Mouse (Mus musculus) brown adipose tissue, adult 24 weeks (tissue): ENCODE results near the gene Rtbdn. TPM values are rescaled to one million over a fixed set of nuclear protein-coding genes. Genes with fewer than 3 reads are reported as not detected.
A peak's percentile ranks its signal among the peaks of the same experiment; 100 is the strongest.

Experiments
- H3K27ac ChIP-seq: fragments of 200-500 bp; replicated peaks from 2 replicates; pipeline ENCODE4 v1.5.1; 2012; ENCODE audit warnings: low read depth, mild to moderate bottlenecking, low read length
- H3K4me1 ChIP-seq: fragments of 200-500 bp; 2 replicates; pipeline ENCODE4 v1.6.1; 2012; ENCODE audit warnings: low read length, mixed read lengths; ENCODE audit not compliant: control insufficient read depth, insufficient read depth, insufficient read length
- H3K4me3 ChIP-seq: fragments of 200-500 bp; 2 replicates; pipeline ENCODE4 v1.5.1; 2012; ENCODE audit warnings: low read depth, mild to moderate bottlenecking, low read length, moderate library complexity; ENCODE audit not compliant: insufficient read depth
- polyA plus RNA-seq: library from polyadenylated mRNA; stranded (reverse); fragments of >200 nt; gene quantifications from 2 replicates; pipeline ENCODE4 v1.2.4, GENCODE M21; 2012; ENCODE audit not compliant: missing spikeins, insufficient read depth, insufficient read length

Gene Rtbdn
- polyA plus RNA-seq, 1 experiment, result not detected

GRCm38 (mm10) chr8:84987388-84987787 lies 40.6 kb downstream of the Rtbdn start:
- no peak overlapping the region for H3K27ac ChIP-seq
- no peak overlapping the region for H3K4me3 ChIP-seq
- peaks cover 8% of the 10 kb centered on the region for H3K4me1 ChIP-seq

- peaks cover 8% of the 10 kb centered on the region for H3K4me1 ChIP-seq
- no peak overlapping the region for H3K27ac ChIP-seq
- no peak overlapping the region for H3K4me3 ChIP-seq
Observed at GRCm38 (mm10) chr8:84987903-84988302, 41.1 kb downstream of the Rtbdn start.

- Histone ChIP-seq H3K27ac (no peak overlapping the region), H3K4me1 (peaks cover 6% of the 10 kb centered on the region), H3K4me3 (no peak overlapping the region)
Observed at GRCm38 (mm10) chr8:84989311-84989731, 42.5 kb downstream of the Rtbdn start.

DNA sequence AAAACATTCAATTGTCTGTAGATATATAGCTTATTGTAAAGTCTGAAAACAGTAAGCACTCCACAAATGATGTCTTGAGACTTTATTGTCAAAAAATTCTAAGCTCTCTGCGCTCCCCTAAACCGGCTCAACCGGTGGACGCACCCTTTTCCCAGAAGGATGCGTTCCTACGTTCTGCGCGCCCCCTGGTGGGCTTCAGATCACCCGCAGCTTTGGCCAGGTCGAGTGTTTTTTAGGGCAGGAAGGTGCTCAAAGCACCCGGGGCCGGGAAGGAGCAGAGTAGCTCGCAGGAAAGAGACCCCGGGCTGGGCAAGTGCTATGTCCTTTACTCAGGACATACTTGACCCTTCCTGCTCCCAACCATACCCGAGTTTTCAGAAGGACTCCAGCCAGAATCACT lies 43.0 kb downstream of the Rtbdn start:
- Histone ChIP-seq H3K4me3 (peak overlapping the region; percentile 56), H3K27ac (peak overlapping the region; percentile 74), H3K4me1 (peaks cover 6% of the 10 kb centered on the region)

GRCm38 (mm10) chr8:84990349-84990748 lies 43.6 kb downstream of the Rtbdn start, which contains the start of gene Hook2:
TSS of gene Hook2 (plus strand) at chr8:84990603.
- Histone ChIP-seq H3K27ac (peak within 1 kb of the TSS; percentile 74), H3K4me3 (peak within 1 kb of the TSS; percentile 67), H3K4me1 (peaks cover 3% of the 10 kb centered on the region; the same call in 1 of the 2 replicates)

DNA sequence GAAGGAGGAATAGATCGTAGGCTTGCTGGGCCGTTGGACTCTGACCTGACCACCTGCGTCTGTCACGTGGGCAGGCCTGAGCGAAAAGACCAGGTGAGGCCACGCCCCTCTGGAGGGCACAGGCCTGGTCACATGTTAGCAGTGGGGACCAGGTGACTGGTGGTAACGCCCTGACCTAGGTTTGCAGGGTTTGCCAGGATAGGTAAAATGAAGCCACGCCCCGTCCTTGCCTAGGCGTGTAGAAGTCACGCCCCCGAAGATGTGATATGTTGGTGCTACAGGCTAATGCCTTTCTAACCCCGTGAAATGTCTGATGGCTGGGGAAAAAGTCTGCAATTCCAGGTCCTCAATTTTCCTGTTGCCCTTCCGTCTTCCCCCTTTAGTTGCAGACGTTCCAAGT lies 44.0 kb downstream of the Rtbdn start:
- H3K27ac ChIP-seq, result no peak overlapping the region
- H3K4me3 ChIP-seq, result peak overlapping the region; percentile 67
- H3K4me1 ChIP-seq, result peaks cover 3% of the 10 kb centered on the region; the same call in 1 of the 2 replicates

- no peak overlapping the region for H3K4me3 ChIP-seq
- H3K4me1 ChIP-seq, result peaks cover 3% of the 10 kb centered on the region; the same call in 1 of the 2 replicates
- no peak overlapping the region for H3K27ac ChIP-seq
Observed at GRCm38 (mm10) chr8:84994375-84994774, 47.6 kb downstream of the Rtbdn start.

DNA sequence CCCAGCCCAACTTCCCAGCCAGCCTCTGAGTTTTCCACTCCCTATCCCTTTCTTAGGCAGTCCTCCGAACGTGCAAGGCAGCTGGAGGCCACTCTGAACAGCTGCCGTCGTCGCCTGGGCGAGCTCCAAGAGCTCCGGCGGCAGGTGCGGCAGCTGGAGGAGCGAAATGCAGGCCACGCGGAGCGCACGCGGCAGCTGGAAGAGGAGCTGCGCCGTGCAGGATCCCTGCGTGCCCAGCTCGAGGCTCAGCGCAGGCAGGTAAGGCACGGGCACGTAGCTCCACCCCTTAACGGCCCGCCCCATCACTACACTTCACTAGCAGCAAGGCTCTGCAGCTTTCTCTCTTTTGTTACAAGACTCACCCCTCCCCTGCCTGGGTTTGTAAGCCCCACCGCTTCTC lies 48.9 kb downstream of the Rtbdn start:
- H3K4me3 ChIP-seq, result no peak overlapping the region
- H3K27ac ChIP-seq, result no peak overlapping the region
- peaks cover 2% of the 10 kb centered on the region; the same call in 1 of the 2 replicates for H3K4me1 ChIP-seq

- H3K4me1 ChIP-seq, result no peaks in the 10 kb centered on the region
- H3K4me3 ChIP-seq, result no peak overlapping the region
- H3K27ac ChIP-seq, result no peak overlapping the region
Observed at GRCm38 (mm10) chr8:84996978-84997377, 50.2 kb downstream of the Rtbdn start.

- Histone ChIP-seq H3K4me1 (no peaks in the 10 kb centered on the region), H3K4me3 (0 out of 2 replicates have a peak overlapping the region, but pooled peaks have one; percentile 22), H3K27ac (no peak overlapping the region)
Observed at GRCm38 (mm10) chr8:84997649-84998295, 51.0 kb downstream of the Rtbdn start.

Other genes starting within 250 kb of the Rtbdn start
- gene Lyl1, start 245.5 kb upstream of the Rtbdn start, polyA plus RNA-seq, result 2.9 and 3.1 TPM in 2 replicates
- 1.9 TPM in 1 of 2 replicates, not detected in the other for gene G430095P16Rik, start 224.0 kb upstream of the Rtbdn start, polyA plus RNA-seq
- 74.6 and 78.4 TPM in 2 replicates for gene Nfix, start 146.6 kb upstream of the Rtbdn start, polyA plus RNA-seq
- 7.2 and 9.4 TPM in 2 replicates for gene Dand5, start 124.2 kb upstream of the Rtbdn start, polyA plus RNA-seq
- gene Gadd45gip1, start 115.5 kb upstream of the Rtbdn start, polyA plus RNA-seq, result 32.2 and 37.2 TPM in 2 replicates
- 73.3 and 79.3 TPM in 2 replicates for gene Rad23a, start 106.3 kb upstream of the Rtbdn start, polyA plus RNA-seq
- 211 and 306 TPM in 2 replicates for gene Calr, start 100.1 kb upstream of the Rtbdn start, polyA plus RNA-seq
- 11.3 and 14.4 TPM in 2 replicates for gene Farsa, start 90.0 kb upstream of the Rtbdn start, polyA plus RNA-seq
- 3.3 and 3.6 TPM in 2 replicates for gene Syce2, start 74.9 kb upstream of the Rtbdn start, polyA plus RNA-seq
- 53.8 and 76.8 TPM in 2 replicates for gene Gcdh, start 53.1 kb upstream of the Rtbdn start, polyA plus RNA-seq
- not detected in 2 replicates for gene Klf1, start 45.1 kb upstream of the Rtbdn start, polyA plus RNA-seq
- 4.6 and 12.9 TPM in 2 replicates for gene Dnase2a, start 38.4 kb upstream of the Rtbdn start, polyA plus RNA-seq
- gene Mast1, start 9.6 kb upstream of the Rtbdn start, polyA plus RNA-seq, result not detected in 2 replicates
- gene Gm49661, start 22.4 kb downstream of the Rtbdn start, polyA plus RNA-seq, result not detected in 2 replicates
- 387 and 425 TPM in 2 replicates for gene Prdx2, start 22.6 kb downstream of the Rtbdn start, polyA plus RNA-seq
- gene Rnaseh2a, start 22.8 kb downstream of the Rtbdn start, polyA plus RNA-seq, result 26.6 and 28.5 TPM in 2 replicates
- 15.4 and 47.7 TPM in 2 replicates for gene Junb, start 31.7 kb downstream of the Rtbdn start, polyA plus RNA-seq
- 1.1 and 1.6 TPM in 2 replicates for gene Hook2, start 43.6 kb downstream of the Rtbdn start, polyA plus RNA-seq
- not detected in 2 replicates for gene Best2, start 67.5 kb downstream of the Rtbdn start, polyA plus RNA-seq
- gene Asna1, start 78.3 kb downstream of the Rtbdn start, polyA plus RNA-seq, result 113 and 117 TPM in 2 replicates
- 68.4 and 68.5 TPM in 2 replicates for gene Trir, start 79.8 kb downstream of the Rtbdn start, polyA plus RNA-seq
- 28.4 and 33.5 TPM in 2 replicates for gene Tnpo2, start 89.9 kb downstream of the Rtbdn start, polyA plus RNA-seq
- 3.0 and 4.1 TPM in 2 replicates for gene Fbxw9, start 113.1 kb downstream of the Rtbdn start, polyA plus RNA-seq
- not detected in 2 replicates for gene Gm5741, start 121.0 kb downstream of the Rtbdn start, polyA plus RNA-seq
- gene Dhps, start 124.8 kb downstream of the Rtbdn start, polyA plus RNA-seq, result 19.1 and 20.0 TPM in 2 replicates
- 95.5 and 130 TPM in 2 replicates for gene Wdr83os, start 133.7 kb downstream of the Rtbdn start, polyA plus RNA-seq
- 26.8 and 28.7 TPM in 2 replicates for gene Wdr83, start 134.3 kb downstream of the Rtbdn start, polyA plus RNA-seq
- 17.4 and 20.8 TPM in 2 replicates for gene Man2b1, start 136.3 kb downstream of the Rtbdn start, polyA plus RNA-seq
- gene Zfp791, start 176.1 kb downstream of the Rtbdn start, polyA plus RNA-seq, result 0.44 and 0.96 TPM in 2 replicates
- not detected in 2 replicates for gene Cks1brt, start 204.9 kb downstream of the Rtbdn start, polyA plus RNA-seq